Mouse (Mus musculus) urinary bladder, adult 2 months (tissue): ENCODE results near the gene Prcd. TPM values are rescaled to one million over a fixed set of nuclear protein-coding genes. Genes with fewer than 3 reads are reported as not detected.

Experiments
- DNase-seq: peaks from one replicate; pipeline ENCODE4 v3.0.0; 2022; ENCODE audit warnings: low spot score
- polyA plus RNA-seq: library from polyadenylated mRNA; depleted of rRNA; stranded (reverse); fragments of >200 nt; gene quantifications from 2 replicates; pipeline ENCODE4 v1.2.3, GENCODE M21; 2012; rRNA removed

The Prcd gene
- polyA plus RNA-seq, 1 experiment, result 3.1 TPM

DNA sequence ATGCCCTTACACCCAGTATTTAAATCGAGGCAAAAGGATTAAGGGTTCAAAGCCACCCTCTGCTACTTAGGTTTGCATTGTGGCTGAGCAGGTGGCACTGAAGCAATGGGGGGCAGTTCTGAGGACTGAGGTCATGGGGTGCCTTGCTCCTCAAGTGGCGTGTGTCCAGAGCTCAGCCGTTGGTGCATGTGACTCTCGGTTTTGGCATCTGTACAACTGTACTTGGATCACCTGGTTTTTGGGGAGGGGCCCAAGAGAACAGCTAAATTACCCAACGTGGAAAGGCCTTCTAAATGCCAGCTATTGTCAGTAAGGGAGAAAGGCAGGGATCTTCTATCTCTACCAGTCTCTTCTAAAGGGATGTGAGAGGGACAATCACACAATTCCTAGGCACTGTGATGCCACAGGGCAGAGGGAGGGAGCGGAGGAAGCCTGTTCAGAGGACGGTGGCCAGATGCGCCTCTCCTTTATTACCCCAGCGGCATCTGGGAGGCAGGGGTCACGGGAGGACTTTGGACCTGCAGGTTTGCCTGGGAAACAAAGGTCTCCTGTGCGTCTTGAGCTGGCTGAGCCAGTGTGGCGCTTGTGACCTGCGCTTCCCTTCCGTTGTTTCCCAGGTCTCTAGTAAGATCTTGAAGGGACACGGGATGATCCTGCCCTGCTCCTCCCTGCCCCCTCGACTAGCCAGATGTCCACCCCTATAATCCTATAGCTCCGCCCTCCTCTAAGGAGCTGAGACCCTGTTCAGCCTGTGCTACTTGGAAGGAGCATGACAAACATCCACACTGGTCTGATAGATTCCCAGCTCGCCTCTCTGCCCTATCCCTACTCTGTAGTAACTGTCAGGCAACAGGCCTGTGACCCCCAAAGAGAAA, 37.6 kb downstream of the Prcd start:
- DNase-seq, result no peak

DNA sequence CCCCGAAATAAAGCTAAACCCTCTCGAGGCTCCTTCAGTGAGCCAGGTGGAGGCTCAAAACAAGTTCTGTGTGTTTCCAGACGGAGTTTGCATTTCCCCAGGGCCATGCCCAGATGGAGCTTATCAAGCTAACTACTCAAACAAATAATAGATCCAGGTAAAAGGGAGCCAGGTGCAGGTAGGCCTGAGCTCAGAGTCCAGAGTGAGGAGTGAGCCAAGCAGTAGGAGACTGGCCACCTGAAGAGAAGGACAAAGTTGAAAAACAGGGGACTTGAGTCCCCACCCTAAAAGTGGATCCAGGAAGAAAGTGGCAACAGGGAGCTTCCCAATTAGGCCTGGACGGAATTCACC, 40.5 kb downstream of the Prcd start:
- no peak for DNase-seq

DNA sequence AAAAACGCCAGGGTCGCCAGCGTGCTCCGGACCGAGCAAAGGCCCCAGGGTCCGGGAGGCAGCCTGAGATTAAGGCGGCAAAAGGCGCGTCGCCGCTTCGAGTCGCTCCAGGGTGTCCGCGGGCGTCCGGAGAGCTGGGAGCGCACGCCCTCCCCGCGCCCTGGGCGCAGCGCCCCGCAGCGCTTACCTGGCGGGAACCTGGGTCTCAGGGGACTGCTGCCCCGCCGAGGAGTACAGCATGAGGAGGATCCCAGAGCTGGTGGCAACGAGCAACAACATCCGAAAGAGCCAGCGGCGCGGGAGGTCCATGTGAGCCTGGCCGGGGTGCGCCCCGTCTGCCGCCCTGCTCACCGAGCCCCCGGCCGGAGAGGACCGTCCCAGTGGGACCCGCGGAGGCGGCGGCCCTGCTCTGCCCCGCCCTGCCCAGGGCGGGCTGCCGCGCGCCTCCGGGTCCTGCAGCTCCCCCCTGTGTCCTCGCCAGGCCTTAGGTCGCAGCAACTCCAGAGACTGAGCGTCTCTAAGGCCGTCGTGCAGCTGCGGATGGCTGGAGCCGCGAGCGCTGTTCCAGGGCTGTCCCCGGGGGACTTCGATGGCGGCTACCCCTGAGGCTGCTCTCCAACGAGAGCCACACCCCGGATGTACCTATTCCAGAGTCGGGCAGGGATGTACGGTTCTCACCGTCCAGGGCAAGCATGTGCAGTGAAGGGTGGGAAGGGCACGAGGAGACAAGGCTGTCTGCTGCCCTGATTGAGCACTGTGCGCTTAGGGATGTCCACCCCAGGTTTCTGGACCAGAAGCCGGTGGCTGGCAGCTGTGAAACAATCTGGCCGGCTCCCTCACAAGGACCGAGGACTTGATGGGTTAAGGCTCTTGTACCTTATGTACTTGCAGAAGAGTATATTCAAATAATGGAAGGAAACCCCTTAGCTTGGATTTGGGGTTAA, 41.2 kb downstream of the Prcd start:
- DNase-seq, result peak; percentile 53

DNA sequence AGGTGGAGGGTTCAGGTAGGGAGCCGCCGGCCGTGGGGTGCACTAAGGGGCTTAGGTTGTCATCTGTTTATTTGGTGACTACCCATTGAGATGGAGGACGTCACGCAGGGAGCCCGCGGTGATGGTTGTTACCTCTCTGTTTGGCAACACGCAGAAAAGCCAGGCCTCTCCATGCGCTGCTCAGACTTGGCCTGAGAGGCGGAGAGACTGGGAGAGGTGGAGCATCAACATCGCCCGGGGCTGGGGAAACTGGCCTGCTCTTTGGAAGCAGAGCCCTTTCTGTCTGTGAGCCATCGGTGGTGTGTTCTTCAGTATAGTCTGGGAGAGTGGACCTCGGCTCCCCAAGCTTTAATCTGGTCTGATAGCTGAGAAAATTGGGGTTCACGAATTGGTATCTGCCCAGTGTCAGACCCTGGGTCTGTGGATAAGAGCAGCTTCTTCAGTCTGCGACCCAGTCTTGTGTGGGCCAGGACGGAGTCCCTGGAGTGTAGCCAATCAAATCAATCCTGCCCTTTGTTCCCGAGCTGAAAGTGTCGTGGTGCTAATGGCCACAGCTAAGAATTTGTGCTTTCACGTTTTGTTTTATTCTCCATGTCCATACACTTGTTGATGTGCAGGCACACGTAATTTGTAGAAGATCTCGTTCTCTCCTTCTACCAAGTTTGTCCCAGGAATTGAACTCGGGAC, 42.0 kb downstream of the Prcd start:
- DNase-seq, result no peak

DNA sequence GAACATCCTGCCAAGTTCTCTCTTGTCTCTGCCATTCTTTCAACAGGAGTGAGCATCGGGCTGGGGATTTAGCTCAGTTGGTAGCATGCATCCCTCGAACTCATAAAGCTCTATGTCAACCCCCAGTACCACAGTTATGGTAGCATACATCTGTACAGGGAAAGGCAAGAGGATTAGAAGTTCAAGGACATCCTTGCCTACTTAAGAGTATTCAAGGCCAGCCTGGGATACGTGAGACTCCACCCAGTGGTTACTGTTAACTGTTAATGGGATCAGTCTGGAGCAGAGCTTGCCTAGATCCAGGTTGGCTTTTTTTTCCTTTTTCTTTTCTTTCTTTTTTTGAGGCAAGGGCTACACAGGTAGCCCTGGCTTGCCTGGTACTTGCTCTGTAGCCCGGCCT, 43.1 kb downstream of the Prcd start:
- no peak for DNase-seq

DNA sequence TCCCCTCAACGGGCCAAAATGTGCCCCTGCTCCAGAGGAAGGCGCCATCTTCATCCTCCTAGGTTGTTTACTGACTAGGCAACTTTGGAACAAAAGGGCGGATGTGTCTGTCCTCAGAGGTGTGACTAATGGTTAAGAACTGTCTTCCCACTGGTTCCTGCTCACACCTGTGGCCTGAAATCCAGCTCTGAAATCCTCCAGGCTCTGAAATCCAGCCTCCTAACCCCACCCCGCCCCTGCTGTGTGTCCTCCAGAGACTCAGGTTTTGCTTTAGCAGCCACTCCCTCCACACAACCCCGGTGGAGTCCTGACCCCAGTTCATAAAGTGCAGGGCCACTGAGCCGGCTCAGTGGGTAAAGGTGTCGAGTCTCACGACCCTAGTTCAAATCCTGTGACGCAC, 44.2 kb downstream of the Prcd start:
- no peak for DNase-seq

DNA sequence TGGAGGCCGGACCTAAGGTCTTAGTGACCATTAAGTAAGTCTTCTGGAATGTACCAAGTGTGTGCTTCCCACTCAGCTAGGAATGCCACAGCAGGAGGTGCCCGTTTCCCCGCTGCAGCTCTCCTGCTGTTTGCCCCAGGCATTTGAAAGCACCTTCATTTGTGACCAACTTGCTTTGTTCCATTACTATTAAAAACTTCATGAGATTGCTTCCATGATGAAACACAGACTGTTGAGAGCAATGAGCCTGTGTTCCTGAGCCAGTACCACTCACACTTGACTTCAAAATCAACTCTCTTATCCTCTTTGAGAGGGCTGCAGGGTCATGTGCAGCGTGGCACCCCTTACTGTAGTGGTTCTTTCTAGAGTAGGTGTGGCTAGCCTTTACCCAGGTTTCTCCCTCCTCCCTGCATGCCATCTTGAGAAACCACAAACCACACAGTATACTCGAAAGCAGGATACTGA, 48.1 kb downstream of the Prcd start:
- DNase-seq, result no peak

DNA sequence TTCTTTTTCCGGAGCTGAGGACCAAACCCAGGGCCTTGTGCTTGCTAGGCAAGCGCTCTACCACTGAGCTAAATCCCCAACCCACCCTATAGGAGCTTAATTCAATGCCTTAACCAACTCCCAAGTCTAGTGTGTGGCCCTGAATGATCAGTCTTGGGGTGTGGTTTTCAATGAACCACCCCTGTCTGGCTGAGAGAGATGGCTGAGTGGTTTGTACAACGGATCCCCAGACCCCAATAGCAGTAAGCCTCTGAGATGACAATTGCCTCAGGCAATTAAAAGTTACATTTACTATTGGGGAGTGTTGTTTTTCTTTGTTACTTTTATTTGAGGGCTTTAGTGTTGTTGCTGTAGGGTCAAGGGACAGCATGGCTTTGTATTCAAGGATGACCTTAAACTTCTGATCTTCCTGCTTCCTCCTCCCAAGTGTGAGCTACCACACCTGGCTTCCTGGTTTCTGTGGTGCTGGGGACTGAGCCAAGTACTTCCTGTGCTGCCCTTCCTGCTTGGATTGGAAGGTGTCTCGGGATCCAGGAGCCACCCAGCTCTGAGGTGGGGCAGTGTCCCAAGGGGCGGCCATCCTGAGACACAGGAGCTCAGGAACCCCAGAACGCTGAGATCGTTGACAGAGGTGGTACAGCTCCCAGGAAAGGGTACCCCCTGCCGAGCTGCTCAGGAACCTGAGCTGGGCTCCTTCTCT, 51.2 kb downstream of the Prcd start:
- no peak for DNase-seq

DNA sequence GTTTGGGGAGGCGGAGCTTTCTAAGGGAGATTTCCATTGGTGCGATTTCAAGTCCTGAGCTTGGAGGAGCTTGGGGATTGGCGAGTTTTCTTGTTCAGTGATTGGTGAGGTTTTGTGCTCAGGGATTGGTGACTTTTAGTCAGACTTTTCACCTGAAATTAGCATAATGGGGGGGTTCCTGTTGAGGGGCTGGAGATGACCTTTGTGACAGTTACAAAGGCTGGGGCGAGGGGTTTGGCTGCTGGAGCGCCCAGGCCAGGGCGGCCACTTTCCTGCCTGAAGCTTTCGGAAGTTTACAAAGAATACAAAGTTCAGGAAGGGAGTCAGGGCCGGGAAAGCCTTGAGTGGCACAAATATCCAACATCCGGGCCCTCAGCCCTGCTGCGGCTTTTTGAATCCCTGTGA, 51.9 kb downstream of the Prcd start:
- no peak for DNase-seq

DNA sequence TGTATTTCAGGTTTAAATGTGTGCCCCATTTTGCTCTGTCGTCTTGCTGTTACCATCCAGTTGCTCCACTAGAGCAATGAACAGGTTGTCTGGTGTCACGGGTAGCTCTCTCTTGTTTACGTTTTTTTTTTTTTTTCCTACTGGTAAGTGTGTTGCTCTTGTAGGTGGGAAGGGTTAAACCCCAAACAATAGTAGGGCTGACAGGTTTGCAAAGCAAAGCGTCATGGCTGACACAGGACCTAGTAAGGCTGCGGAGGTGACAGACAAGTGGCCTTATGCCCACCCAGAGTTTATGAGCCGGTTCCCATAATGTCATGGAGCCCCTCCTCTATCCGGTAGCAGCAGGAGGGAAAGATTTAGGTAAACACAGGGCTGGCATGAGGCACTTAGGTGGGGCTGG, 53.0 kb downstream of the Prcd start:
- DNase-seq, result no peak

DNA sequence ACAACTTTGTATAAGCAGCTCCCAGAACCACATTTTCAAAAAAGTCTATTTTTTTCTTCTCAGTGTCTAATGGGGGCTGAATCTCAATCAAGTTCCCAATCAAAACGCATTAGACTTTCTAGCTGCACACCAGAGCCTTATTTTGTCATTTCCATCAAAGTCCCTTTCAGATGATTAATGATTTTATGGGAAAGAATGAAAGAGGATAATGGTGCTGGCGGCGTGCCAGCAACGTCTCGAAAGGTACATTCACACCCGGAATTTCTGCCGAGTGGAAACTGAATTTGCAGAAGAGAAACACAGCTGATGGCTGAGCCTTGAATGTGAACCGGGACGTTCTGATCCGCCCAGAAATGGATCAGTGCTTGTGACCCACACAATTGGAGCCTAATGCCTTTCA, 56.8 kb downstream of the Prcd start:
- DNase-seq, result no peak

DNA sequence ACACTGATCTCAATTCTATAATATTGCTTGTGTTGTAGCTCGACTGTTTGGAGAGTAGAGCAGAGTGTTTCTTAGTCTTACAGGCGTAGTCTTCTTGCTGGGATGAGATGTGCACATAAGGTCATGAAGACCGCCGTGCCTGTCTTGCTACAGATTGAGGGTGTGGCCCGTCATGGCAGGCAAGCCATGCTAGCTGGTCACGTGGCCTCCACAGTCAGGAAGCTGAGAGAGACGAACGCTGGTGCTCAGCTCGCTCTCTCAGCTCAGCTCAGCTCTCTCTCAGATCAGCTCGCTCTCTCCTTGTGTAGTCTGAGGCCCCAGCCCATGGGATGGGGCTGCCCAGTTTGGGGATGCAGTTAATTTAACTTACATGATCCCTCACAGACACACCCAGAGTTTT, 57.5 kb downstream of the Prcd start:
- DNase-seq, result no peak

DNA sequence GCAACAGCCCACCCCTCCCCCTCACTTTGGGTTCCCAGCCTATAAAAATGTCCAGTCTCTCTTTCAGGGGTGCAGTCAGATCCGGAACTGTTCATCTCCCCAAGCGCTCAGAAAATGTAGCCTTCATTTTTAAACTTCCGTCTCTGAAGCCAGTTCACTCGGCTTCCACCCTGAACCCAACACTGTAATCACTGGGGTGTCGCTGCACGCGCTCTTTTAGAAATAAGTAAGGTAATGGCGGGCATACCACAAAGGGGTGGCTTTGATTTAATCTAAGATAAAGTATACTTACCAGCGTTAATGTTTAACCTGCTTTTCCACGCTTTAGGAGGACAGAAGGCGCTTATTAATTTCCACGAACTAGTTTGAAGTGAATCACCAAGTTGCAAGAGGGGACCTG, 60.7 kb downstream of the Prcd start:
- DNase-seq, result no peak

Other genes starting within 250 kb of the Prcd start
- gene Rnf157, start 240.5 kb upstream of the Prcd start, polyA plus RNA-seq, result 5.0 and 8.3 TPM in 2 replicates
- 89.8 and 104 TPM in 2 replicates for gene Ubald2, start 219.4 kb upstream of the Prcd start, polyA plus RNA-seq
- gene Qrich2, start 187.3 kb upstream of the Prcd start, polyA plus RNA-seq, result 0.06 and 0.12 TPM in 2 replicates
- 154 and 165 TPM in 2 replicates for gene Prpsap1, start 159.3 kb upstream of the Prcd start, polyA plus RNA-seq
- gene Sphk1, start 122.6 kb upstream of the Prcd start, polyA plus RNA-seq, result 18.2 and 21.8 TPM in 2 replicates
- gene Ube2o, start 72.1 kb upstream of the Prcd start, polyA plus RNA-seq, result 18.7 and 22.4 TPM in 2 replicates
- 0.07 TPM in 1 of 2 replicates, not detected in the other for gene Aanat, start 67.1 kb upstream of the Prcd start, polyA plus RNA-seq
- 15.4 and 17.0 TPM in 2 replicates for gene Rhbdf2, start 26.5 kb upstream of the Prcd start, polyA plus RNA-seq
- gene Cygb, start 779 bp downstream of the Prcd start, polyA plus RNA-seq, result 156 and 160 TPM in 2 replicates
- 0.03 TPM in 1 of 2 replicates, not detected in the other for gene St6galnac1, start 122.0 kb downstream of the Prcd start, polyA plus RNA-seq
- 42.8 and 63.1 TPM in 2 replicates for gene Mxra7, start 174.5 kb downstream of the Prcd start, polyA plus RNA-seq
- 32.0 and 36.5 TPM in 2 replicates for gene Mettl23, start 189.7 kb downstream of the Prcd start, polyA plus RNA-seq
- gene Jmjd6, start 189.9 kb downstream of the Prcd start, polyA plus RNA-seq, result 28.3 and 29.6 TPM in 2 replicates
- 26.3 and 27.6 TPM in 2 replicates for gene Mfsd11, start 198.9 kb downstream of the Prcd start, polyA plus RNA-seq
- 319 and 429 TPM in 2 replicates for gene Srsf2, start 199.6 kb downstream of the Prcd start, polyA plus RNA-seq